Mouse (Mus musculus) cortical plate, adult 2 months (tissue): ENCODE data around the gene Chil3.

Experiments used
- CTCF ChIP-seq: fragments of 200-500 bp; IDR thresholded peaks from 2 replicates; pipeline ENCODE4 v1.5.1; 2011; ENCODE audit warnings: mild to moderate bottlenecking, control low read depth, low read length; ENCODE audit not compliant: insufficient read depth; ENCODE audit errors: extremely low read depth
- POLR2A ChIP-seq: fragments of 200-500 bp; IDR thresholded peaks from 2 replicates; pipeline ENCODE4 v1.6.1; 2011; ENCODE audit warnings: mild to moderate bottlenecking, low read length, control low read depth; ENCODE audit not compliant: insufficient read depth; ENCODE audit errors: extremely low read depth

- no peak for TF ChIP-seq CTCF
- no peak for TF ChIP-seq POLR2A
Measured at GRCm38 (mm10) chr3:106170522-106171053, 3.2 kb upstream of the Chil3 start.
